Mouse (Mus musculus) G1E (cell line): ENCODE data around the gene Baiap2.

Source experiments
- CTCF ChIP-seq: IDR thresholded peaks from 2 replicates; pipeline ENCODE4 v1.5.1; 2012; ENCODE audit warnings: low read depth, low read length, inconsistent platforms, mixed read lengths
- GATA1 ChIP-seq: IDR thresholded peaks from 2 replicates; pipeline ENCODE4 v1.6.1; 2012; ENCODE audit warnings: borderline replicate concordance, low read length, inconsistent platforms, mixed read lengths
- GATA2 ChIP-seq: IDR thresholded peaks from 2 replicates; pipeline ENCODE4 v1.6.1; 2012; ENCODE audit warnings: low read depth, low read length, inconsistent platforms, borderline replicate concordance
- POLR2AphosphoS5 ChIP-seq: IDR thresholded peaks from 2 replicates; pipeline ENCODE4 v1.6.1; 2012; ENCODE audit warnings: low read depth, low read length, inconsistent platforms; ENCODE audit not compliant: insufficient replicate concordance
- TAL1 ChIP-seq: conservative IDR thresholded peaks from 2 replicates; pipeline ENCODE4 v1.6.1; 2012; ENCODE audit warnings: low read depth, low read length, inconsistent platforms, mixed read lengths

- TF ChIP-seq CTCF (no peak), POLR2AphosphoS5 (no peak), GATA1 (no peak), GATA2 (no peak), TAL1 (no peak)
Observed at GRCm38 (mm10) chr11:119945343-119945742, 2.8 kb downstream of the Baiap2 start.
